Mouse (Mus musculus): Measurements from ENCODE around the gene Cdk5r1. TPM values are rescaled to one million over a fixed set of nuclear protein-coding genes. Genes with fewer than 3 reads are reported as not detected.

The Cdk5r1 gene
- polyA plus RNA-seq, 1 experiment from 2014 or later = 105 TPM

DNA sequence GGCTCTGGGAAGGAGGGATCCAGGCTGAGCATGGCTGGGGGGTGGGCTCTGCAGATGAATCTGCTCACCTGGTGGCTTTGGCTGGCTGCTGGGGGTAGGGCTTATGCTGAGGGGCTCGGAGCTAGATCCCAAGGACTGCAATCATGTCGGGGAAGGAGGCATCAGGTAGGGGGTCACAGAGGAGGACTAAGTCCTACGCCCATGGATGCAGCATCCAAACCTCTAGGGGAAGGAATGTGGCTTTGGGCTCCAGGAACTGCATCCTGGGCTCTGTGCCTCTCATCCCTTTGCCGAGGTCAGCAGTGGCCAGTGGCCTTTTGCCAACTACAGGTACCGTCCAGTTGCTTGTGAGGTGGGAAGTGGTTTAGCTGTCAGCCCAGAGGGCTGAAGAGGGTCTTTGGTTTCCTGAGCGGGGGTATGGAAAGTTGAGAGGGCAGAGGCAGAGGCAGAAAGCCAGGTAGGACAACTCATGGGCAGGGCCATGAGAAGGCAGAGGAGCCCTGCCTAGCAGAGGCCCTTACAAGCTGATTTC is 6.8 kb downstream of the Cdk5r1 start:
- peak overlapping the region; percentile 97 for H3K4me2 ChIP-seq
- H3K27ac ChIP-seq = peak overlapping the region; percentile 91
- H3K27me3 ChIP-seq = peaks cover 12% of the 10 kb centered on the region; the same call in 1 of the 2 replicates
- H3K36me3 ChIP-seq = peaks cover 16% of the 10 kb centered on the region
- peak overlapping the region; percentile 17 for H3K4me3 ChIP-seq
- H3K4me1 ChIP-seq (replicated peaks) = peaks cover 89% of the 10 kb centered on the region
- 0 out of 2 replicates have a peak, but pooled peaks have one; percentile 9 for ATAC-seq (ENCODE audit: low FRiP score)
- no peaks in the 10 kb centered on the region for H3K9me3 ChIP-seq
- 71% methylated on average over 6 of the region's 6 CpGs for WGBS
- peak overlapping the region; percentile 66 for H3K9ac ChIP-seq

DNA sequence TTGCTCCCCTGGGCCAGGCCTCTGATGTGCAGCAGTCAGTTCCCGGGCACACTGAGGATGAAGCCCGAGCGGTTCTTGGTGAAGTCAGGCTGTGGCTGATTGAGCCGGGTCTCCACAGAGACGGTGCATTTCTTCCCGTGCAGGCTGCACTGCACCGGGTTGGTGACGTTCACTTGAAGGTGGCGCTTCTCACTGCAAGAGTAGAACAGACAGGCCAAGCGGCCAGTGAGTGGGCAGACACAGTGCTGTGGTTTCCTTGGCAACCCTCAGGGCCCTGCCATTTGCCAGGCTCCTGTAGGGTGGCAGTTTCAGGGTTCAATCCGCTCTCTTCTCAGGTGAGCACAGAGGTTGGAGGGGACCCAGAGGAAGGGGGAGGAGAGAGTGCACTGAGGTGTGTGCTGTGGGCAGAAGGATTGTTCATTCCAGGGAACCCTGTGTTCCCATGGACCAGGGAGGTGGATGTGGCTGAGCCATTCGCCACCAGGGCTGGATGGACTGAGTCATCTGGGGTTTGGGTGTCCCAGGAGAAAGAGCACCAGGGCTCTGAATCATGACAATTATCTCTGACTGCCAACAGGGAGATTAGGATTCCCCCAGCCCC is 7.5 kb downstream of the Cdk5r1 start:
- H3K9ac ChIP-seq = peak overlapping the region; percentile 66
- peak overlapping the region; percentile 16 for H3K4me3 ChIP-seq
- peaks cover 12% of the 10 kb centered on the region; the same call in 1 of the 2 replicates for H3K27me3 ChIP-seq
- no peaks in the 10 kb centered on the region for H3K9me3 ChIP-seq
- peaks cover 90% of the 10 kb centered on the region for H3K4me1 ChIP-seq (replicated peaks)
- peak overlapping the region; percentile 91 for H3K27ac ChIP-seq
- peak overlapping the region; percentile 97 for H3K4me2 ChIP-seq
- peaks cover 13% of the 10 kb centered on the region for H3K36me3 ChIP-seq
- WGBS = 19% methylated on average over 12 of the region's 12 CpGs
- ATAC-seq (ENCODE audit: low FRiP score) = peak; percentile 77

DNA sequence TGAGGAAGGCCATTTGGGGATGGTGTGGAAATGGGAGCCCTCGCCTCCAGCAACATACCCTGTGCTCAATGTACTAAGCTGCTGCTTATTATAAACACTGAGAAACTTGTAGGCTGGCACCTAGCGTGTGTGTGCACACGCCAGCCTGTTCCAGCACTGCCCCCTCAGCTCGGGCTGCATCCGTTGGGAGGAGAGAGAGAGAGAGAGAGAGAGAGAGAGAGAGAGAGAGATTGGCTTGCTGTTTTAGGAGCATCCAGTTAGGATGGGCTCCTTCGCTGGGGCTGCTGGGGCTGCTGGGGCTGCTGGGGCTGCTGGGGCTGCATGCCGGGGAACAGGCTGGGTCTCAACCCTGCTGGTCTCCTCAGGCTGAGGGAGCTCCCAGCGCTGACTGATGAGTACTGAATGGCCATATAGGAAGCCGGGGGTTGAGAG is 8.3 kb downstream of the Cdk5r1 start:
- no peak overlapping the region for H3K4me3 ChIP-seq
- H3K36me3 ChIP-seq = peaks cover 10% of the 10 kb centered on the region
- no peaks in the 10 kb centered on the region for H3K9me3 ChIP-seq
- 83% methylated on average over 9 of the region's 9 CpGs for WGBS
- peaks cover 12% of the 10 kb centered on the region; the same call in 1 of the 2 replicates for H3K27me3 ChIP-seq
- H3K4me2 ChIP-seq = no peak overlapping the region
- ATAC-seq (ENCODE audit: low FRiP score) = no peak
- H3K9ac ChIP-seq = peak overlapping the region; percentile 66
- H3K4me1 ChIP-seq (replicated peaks) = peaks cover 91% of the 10 kb centered on the region
- H3K27ac ChIP-seq = peak overlapping the region; percentile 91; the same call in 1 of the 2 replicates

DNA sequence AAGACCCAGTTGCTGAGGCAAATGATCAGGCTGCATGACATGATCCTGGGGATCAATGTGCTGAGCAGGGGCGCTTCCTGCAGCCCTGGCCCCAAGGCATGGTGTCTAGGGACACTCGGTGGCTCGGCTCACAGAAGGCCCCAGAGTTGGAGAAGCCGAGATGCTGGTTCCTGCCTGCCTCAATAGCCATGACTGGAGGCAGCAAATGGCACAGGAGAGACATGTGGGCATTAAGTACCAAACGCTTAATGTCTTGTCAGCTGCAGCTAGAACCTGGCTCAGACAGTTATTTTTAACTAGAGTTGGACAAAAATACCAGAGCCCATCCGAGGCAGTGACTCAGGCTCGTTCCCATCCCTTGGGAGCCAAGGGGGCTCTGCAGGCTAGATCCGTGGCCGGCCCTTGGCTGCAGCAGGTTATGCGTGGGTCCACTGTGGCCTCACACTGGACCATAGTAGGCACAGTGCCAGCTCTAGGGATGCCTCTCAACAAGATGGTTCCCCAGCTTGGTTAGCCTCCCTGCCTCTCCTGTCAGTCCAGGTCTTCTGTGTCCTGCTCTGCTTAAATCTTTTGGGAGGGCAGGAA is 8.9 kb downstream of the Cdk5r1 start:
- no peak for ATAC-seq (ENCODE audit: low FRiP score)
- Histone ChIP-seq H3K4me3 (no peak overlapping the region), H3K36me3 (peaks cover 10% of the 10 kb centered on the region), H3K4me2 (no peak overlapping the region), H3K4me1 (replicated peaks) (peaks cover 95% of the 10 kb centered on the region), H3K9me3 (no peaks in the 10 kb centered on the region), H3K27ac (peak overlapping the region; percentile 91; the same call in 1 of the 2 replicates), H3K27me3 (peaks cover 12% of the 10 kb centered on the region; the same call in 1 of the 2 replicates), H3K9ac (peak overlapping the region; percentile 66)
- 74% methylated on average over 10 of the region's 10 CpGs for WGBS

DNA sequence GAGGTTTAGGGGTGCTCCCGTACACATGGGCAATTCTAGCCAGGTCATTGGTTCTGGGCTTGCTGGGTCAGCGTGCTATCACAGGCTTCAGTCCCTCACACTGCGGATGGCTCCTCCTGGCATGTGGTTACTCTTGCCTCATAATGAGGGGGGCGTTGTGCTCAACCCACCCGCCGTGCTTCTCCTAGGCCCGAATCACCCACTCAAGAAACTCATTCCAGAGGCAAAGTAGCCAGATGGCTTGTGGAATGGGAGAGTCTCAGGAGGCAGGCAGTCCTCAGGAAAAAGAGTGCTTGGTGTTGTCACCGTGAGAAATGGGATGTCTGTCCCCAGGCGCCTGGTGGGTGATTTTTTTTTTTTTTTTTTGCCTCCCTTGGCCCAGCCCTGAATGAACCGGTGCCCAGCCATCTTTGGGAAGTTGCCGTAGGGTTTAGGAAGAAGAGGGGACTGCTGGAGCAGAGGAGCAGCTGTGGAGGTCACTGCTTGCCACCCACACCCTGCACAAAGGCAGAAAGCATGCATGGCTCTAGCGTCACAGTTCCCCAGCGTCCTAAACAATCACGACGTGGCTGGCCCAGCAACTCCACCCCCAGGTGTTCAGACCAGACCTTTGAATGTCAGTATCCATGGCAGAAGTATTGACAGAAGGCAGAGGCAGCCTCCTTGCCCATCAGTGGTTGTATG is 11.2 kb downstream of the Cdk5r1 start:
- ATAC-seq (ENCODE audit: low FRiP score) = no peak
- H3K4me3 ChIP-seq = no peak overlapping the region
- no peaks in the 10 kb centered on the region for H3K9me3 ChIP-seq
- no peak overlapping the region for H3K9ac ChIP-seq
- 0 out of 2 replicates have a peak, but pooled peaks cover 13% of the 10 kb centered on the region for H3K27me3 ChIP-seq
- no peak overlapping the region for H3K4me2 ChIP-seq
- peak overlapping the region; percentile 55 for H3K27ac ChIP-seq
- WGBS = 47% methylated on average over 15 of the region's 15 CpGs
- H3K4me1 ChIP-seq (replicated peaks) = peaks cover 74% of the 10 kb centered on the region
- no peaks in the 10 kb centered on the region for H3K36me3 ChIP-seq

DNA sequence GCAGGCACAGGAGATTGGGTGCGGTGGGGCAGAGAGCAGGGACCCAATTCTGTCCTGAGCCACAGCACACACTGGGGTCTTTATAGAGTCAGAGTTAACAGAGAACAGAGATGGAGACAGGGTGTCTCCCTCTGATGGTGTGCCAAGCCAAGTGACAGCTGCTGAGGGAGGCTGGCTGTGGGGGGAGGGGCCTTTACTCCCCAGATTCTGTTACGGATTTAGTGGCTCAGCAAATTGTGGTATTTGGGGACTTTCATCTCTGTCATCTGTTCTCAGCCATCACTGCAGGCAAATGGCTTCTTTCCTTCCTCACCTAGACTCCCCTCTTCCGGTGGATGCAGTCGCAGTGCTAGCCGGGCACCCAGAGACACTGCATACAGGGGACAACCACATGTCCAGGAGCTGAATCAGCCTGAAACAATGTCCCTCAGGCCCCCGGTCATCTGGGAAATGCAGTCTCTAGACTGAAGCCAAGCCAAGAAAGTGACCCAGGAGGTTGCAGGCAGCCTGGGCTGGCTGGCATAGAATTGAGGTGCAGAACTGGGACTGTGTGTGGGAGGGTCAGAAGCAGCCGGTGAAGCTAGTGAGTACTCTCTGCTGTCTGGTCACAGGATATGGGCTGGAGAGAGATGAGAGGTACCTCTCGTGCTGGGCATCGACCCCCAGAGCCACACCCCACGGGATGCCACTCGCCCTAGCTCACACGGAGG is 12.5 kb downstream of the Cdk5r1 start:
- no peak for ATAC-seq (ENCODE audit: low FRiP score)
- Histone ChIP-seq H3K4me1 (replicated peaks) (peaks cover 62% of the 10 kb centered on the region), H3K4me3 (no peak overlapping the region), H3K27ac (peak overlapping the region; percentile 66), H3K4me2 (no peak overlapping the region), H3K9ac (peak overlapping the region; percentile 21), H3K27me3 (0 out of 2 replicates have a peak, but pooled peaks cover 13% of the 10 kb centered on the region), H3K9me3 (no peaks in the 10 kb centered on the region), H3K36me3 (no peaks in the 10 kb centered on the region)
- WGBS = 47% methylated on average over 12 of the region's 12 CpGs

DNA sequence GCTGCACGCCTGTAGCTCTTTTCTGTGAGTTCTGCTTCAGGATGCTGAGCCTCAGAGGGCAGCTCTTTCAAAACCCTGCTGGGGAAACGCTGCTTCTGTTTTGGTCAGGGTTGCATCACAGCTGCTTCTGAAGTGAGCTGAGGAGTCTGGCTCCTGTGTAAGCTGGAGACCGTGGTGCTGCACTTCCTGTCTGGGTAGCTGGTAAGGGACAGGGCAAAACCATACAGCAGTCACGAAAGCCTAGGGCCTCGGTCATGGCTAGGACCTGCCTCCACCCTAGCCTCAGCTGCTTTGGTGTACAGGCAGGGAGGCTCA is 13.0 kb downstream of the Cdk5r1 start:
- Histone ChIP-seq H3K27me3 (0 out of 2 replicates have a peak, but pooled peaks cover 13% of the 10 kb centered on the region), H3K4me2 (no peak overlapping the region), H3K27ac (peak overlapping the region; percentile 66), H3K36me3 (no peaks in the 10 kb centered on the region), H3K4me1 (replicated peaks) (peaks cover 61% of the 10 kb centered on the region), H3K9me3 (no peaks in the 10 kb centered on the region), H3K4me3 (no peak overlapping the region), H3K9ac (peak overlapping the region; percentile 21)
- no peak for ATAC-seq (ENCODE audit: low FRiP score)
- WGBS = 59% methylated on average over 5 of the region's 5 CpGs

DNA sequence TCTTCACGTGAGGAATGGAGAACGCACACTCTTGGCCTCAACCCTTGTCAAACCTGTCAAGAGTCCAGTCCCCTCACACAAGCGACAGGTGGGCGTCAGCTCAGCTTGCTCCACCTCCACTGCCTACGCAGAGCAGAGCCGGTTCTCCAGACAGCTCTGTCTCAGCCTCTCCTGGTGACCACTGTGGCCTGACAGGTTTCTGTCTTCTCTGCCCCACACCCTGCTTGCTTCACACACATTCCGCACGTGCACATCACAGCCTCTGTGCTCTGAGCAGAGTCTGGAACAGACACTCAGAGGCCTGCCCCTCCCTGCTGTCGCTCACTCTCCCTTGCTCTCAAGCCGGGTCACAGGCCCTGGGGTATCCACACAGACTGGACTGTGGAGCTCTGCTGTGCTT is 14.0 kb downstream of the Cdk5r1 start:
- Histone ChIP-seq H3K9ac (no peak overlapping the region), H3K9me3 (no peaks in the 10 kb centered on the region), H3K4me3 (no peak overlapping the region), H3K27me3 (0 out of 2 replicates have a peak, but pooled peaks cover 12% of the 10 kb centered on the region), H3K36me3 (no peaks in the 10 kb centered on the region), H3K4me2 (no peak overlapping the region), H3K4me1 (replicated peaks) (peaks cover 51% of the 10 kb centered on the region), H3K27ac (no peak overlapping the region)
- ATAC-seq (ENCODE audit: low FRiP score) = no peak
- WGBS = 75% methylated on average over 10 of the region's 10 CpGs

DNA sequence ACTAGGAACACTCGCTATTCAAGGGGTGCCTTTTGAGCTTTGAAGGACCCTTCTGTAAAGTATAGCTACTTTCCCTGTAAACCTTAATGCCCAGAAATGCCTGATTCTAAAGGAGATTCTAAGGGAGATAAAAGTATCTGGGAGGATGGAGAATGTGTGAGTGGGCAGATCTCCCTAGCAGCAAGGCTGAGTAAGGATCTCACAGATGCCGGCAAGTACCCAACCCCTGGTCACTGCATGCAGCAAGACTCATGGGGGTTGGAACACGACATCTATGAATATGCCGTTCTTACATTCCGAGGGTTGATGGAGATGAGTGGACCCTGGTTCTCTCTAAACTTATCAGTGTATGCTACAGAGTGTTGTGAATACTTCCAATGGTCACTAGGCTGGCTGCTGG is 16.4 kb downstream of the Cdk5r1 start:
- H3K27ac ChIP-seq = no peak overlapping the region
- H3K27me3 ChIP-seq = 0 out of 2 replicates have a peak, but pooled peaks cover 4% of the 10 kb centered on the region
- H3K9ac ChIP-seq = no peak overlapping the region
- H3K4me3 ChIP-seq = no peak overlapping the region
- H3K9me3 ChIP-seq = no peaks in the 10 kb centered on the region
- H3K4me2 ChIP-seq = no peak overlapping the region
- ATAC-seq (ENCODE audit: low FRiP score) = no peak
- peaks cover 32% of the 10 kb centered on the region for H3K4me1 ChIP-seq (replicated peaks)
- H3K36me3 ChIP-seq = no peaks in the 10 kb centered on the region
- WGBS = 95% methylated on average over 5 of the region's 5 CpGs

DNA sequence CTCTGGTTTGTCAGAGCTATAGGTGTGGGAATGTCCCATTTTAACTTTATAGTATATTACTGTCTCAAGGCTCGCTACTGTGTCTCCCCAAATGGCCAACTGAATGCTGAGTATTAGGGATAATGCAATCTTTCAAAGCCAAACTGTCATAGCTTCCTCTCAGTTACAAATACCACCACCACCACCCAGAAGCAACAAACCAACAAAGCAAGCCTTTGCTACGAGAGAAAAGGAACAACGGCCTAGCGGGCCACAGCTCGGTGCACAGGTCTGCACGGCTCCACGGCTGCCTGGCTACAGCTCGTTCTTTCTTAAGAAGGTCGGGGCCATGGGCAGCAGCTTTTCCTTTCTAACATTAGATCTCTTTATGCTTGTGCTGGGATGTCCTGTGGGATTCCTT is 18.0 kb downstream of the Cdk5r1 start:
- Histone ChIP-seq H3K9ac (no peak overlapping the region; the same call in 1 of the 2 replicates), H3K36me3 (no peaks in the 10 kb centered on the region), H3K4me1 (replicated peaks) (peaks cover 32% of the 10 kb centered on the region), H3K9me3 (no peaks in the 10 kb centered on the region), H3K27ac (no peak overlapping the region), H3K4me2 (no peak overlapping the region), H3K27me3 (0 out of 2 replicates have a peak, but pooled peaks cover 4% of the 10 kb centered on the region), H3K4me3 (no peak overlapping the region)
- no peak for ATAC-seq (ENCODE audit: low FRiP score)
- 72% methylated on average over 9 of the region's 9 CpGs for WGBS

DNA sequence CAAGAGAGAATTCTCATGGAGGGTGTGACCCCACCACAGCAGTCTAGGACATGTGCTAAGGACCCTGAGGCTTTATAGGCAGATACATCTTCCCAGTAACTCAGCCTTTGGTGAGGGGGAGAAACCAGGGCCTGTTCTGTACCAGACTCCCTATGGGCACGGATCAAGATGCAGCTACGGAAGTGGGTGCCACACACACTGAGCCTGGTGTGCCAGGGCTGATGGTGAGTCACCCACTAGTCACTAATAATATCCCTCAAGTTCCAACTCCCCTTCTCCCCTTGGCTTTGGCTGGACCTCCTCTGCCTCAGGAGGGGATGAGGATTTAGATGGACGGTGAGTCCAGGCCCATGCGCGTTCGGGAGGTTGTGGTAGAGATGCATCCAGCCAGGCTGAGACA is 19.1 kb downstream of the Cdk5r1 start:
- ATAC-seq (ENCODE audit: low FRiP score) = no peak
- no peak overlapping the region for H3K4me2 ChIP-seq
- peaks cover 35% of the 10 kb centered on the region for H3K4me1 ChIP-seq (replicated peaks)
- no peaks in the 10 kb centered on the region for H3K36me3 ChIP-seq
- H3K9me3 ChIP-seq = no peaks in the 10 kb centered on the region
- no peak overlapping the region for H3K27ac ChIP-seq
- 0 out of 2 replicates have a peak, but pooled peaks cover 2% of the 10 kb centered on the region for H3K27me3 ChIP-seq
- no peak overlapping the region for H3K4me3 ChIP-seq
- WGBS = 95% methylated on average over 6 of the region's 6 CpGs
- H3K9ac ChIP-seq = no peak overlapping the region

DNA sequence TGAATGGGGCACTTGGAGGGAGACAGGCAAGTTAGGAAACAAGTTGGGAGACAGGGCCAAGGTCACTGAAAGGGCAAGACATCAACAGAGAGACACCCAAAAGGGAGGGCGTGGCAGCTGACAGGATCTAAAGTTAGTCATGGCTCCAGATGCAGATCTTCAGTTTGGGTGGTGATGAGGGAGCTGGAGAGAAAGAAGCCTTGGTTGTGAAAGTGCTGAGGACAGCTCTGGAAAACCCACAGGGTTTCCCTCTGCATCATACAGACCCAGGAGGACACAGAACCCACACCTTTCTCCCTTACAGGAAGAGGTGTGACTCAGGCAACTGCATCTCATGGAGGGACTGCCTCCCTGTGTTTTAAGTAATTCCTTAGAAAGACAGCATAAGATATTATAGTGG is 19.8 kb downstream of the Cdk5r1 start:
- Histone ChIP-seq H3K4me3 (no peak overlapping the region), H3K9me3 (no peaks in the 10 kb centered on the region), H3K27me3 (no peaks in the 10 kb centered on the region), H3K36me3 (no peaks in the 10 kb centered on the region), H3K9ac (no peak overlapping the region), H3K4me2 (no peak overlapping the region), H3K27ac (no peak overlapping the region), H3K4me1 (replicated peaks) (peaks cover 37% of the 10 kb centered on the region)
- WGBS = 96% methylated on average over 1 of the region's 1 CpGs
- no peak for ATAC-seq (ENCODE audit: low FRiP score)
